Mouse (Mus musculus): ENCODE data around the gene Ccdc187. TPM values are rescaled to one million over a fixed set of nuclear protein-coding genes. Genes with fewer than 3 reads are reported as not detected.

Gene Ccdc187
- polyA plus RNA-seq, 1 experiment from 2014 or later: 0.21 TPM

DNA sequence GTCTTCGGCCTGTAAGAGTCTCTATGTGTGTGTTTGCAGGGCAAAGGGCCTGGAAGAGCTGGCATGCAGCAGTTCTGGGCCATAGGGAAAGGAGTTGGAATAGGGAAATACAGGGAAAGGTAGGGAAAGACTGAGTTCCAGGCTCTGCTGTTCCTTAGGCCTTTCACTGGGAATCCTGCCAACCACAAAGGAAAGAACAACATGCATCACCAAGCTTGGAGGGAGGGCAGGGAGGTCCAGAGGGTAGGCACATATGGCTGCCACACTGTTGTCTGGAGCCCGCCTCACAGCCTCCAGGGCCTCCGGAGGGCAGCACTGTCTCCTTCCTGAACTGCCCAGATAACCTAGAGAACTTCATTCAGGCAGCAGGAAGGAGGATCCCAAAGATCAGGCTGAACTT lies 70.4 kb downstream of the Ccdc187 start:
- Histone ChIP-seq H3K9ac (ENCODE audit: low read depth, low read length) (no peak overlapping the region), H3K4me2 (ENCODE audit: low read length) (no peak overlapping the region), H3K27ac (ENCODE audit: low read length) (no peak overlapping the region), H3K9me3 (replicated peaks; ENCODE audit: control insufficient read depth, low read length, poor library complexity, severe bottlenecking) (no peaks in the 10 kb centered on the region), H3K4me3 (ENCODE audit: low read depth, low read length) (no peak overlapping the region), H3K36me3 (ENCODE audit: control insufficient read depth, insufficient read depth, low read length) (peaks cover 35% of the 10 kb centered on the region), H3K4me1 (ENCODE audit: control insufficient read depth, insufficient read depth, low read length) (no peaks in the 10 kb centered on the region), H3K27me3 (ENCODE audit: control insufficient read depth, insufficient read depth, low read depth, low read length) (no peaks in the 10 kb centered on the region)
- ATAC-seq: no peak
- 88% methylated on average over 3 of the region's 3 CpGs for WGBS

DNA sequence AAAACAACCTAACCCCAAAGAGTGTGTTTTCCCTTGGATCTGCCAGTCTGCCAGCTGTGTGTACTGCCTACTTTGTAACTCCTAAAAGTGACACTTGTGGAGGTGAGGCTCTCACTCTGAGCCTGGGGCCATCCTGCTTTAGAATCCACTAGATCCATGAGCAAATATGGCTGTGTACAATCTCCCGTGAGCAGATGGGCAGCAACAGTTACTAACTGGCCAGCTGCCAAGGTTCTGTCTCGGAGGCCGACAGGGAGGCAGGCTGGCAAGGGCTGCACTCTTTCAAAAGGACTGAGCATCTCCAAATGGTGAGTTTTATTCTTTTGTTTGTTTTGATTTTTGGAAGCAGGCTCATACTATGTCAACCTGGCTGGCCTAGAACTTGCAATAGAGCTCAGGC lies 79.8 kb downstream of the Ccdc187 start:
- Histone ChIP-seq H3K9me3 (replicated peaks; ENCODE audit: control insufficient read depth, low read length, poor library complexity, severe bottlenecking) (no peaks in the 10 kb centered on the region), H3K4me3 (ENCODE audit: low read depth, low read length) (no peak overlapping the region), H3K4me2 (ENCODE audit: low read length) (no peak overlapping the region), H3K4me1 (ENCODE audit: control insufficient read depth, insufficient read depth, low read length) (no peaks in the 10 kb centered on the region), H3K36me3 (ENCODE audit: control insufficient read depth, insufficient read depth, low read length) (peaks cover 53% of the 10 kb centered on the region), H3K27ac (ENCODE audit: low read length) (no peak overlapping the region), H3K27me3 (ENCODE audit: control insufficient read depth, insufficient read depth, low read depth, low read length) (no peaks in the 10 kb centered on the region), H3K9ac (ENCODE audit: low read depth, low read length) (no peak overlapping the region)
- no peak for ATAC-seq
- WGBS: 25% methylated on average over 3 of the region's 3 CpGs

DNA sequence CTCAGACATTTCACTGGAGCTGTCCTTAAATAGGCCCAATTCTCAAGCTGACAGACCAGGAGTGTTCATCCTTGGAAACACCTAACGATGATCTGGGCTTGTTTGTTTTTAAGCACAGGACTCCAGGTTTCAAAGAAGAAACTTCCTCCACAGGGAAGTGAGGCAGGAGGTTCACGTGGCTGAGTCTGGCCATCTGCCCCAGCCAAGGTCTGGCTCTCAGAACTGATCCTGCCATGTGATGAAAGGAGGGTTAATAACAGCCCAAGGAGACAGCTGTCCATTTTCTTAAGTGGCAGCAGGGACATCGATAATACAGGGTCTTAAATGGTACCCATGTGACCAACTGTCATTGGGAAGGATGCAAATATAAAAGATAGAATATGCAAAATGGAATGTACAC lies 84.8 kb downstream of the Ccdc187 start:
- whole genome bisulfite sequencing: 60% methylated on average over 3 of the region's 3 CpGs
- H3K4me2 ChIP-seq (ENCODE audit: low read length): no peak overlapping the region
- H3K27me3 ChIP-seq (ENCODE audit: control insufficient read depth, insufficient read depth, low read depth, low read length): peaks cover 40% of the 10 kb centered on the region
- peaks cover 4% of the 10 kb centered on the region for H3K4me1 ChIP-seq (ENCODE audit: control insufficient read depth, insufficient read depth, low read length)
- no peak overlapping the region for H3K4me3 ChIP-seq (ENCODE audit: low read depth, low read length)
- H3K9ac ChIP-seq (ENCODE audit: low read depth, low read length): no peak overlapping the region
- no peak for ATAC-seq
- H3K9me3 ChIP-seq (replicated peaks; ENCODE audit: control insufficient read depth, low read length, poor library complexity, severe bottlenecking): no peaks in the 10 kb centered on the region
- H3K27ac ChIP-seq (ENCODE audit: low read length): no peak overlapping the region
- peaks cover 31% of the 10 kb centered on the region for H3K36me3 ChIP-seq (ENCODE audit: control insufficient read depth, insufficient read depth, low read length)

DNA sequence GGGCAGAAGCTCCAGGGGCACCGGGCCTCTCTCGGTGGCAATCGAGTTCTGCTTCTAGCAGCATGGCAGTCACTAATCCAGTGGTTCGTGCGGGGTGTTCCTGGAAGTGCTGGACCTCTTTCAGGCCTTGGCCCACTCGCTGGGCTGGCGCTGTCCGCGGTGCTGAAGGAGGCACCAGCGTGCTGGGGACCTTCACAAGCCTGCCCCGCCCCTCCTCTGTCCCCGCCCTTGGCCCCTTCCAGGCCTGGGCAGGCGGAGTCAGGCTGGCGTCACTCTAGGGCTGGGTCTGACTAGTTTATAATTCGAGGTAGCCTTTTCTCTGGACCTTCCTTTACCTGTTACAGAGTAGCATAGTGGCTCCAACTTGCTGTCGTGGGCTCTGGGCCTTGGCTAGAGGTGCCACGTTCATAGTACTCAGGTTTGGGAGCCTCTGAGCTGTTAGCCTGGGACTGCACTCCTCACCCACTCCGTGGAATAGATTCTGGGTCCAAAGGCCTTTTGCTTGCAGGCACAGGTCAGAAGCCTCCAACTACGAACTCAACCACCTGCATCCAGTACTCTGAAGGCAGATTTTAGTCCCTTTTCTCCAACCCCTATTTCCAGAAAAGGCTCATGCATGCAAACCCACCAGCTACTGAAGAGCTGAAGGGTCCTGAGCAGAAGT lies 86.1 kb downstream of the Ccdc187 start, which contains the start of gene Lhx3:
Lhx3 (minus strand) TSS at position 164 of the 664 bp plus-strand sequence.
- Histone ChIP-seq H3K4me3 (ENCODE audit: low read depth, low read length) (no peak within 1 kb of the TSS), H3K36me3 (ENCODE audit: control insufficient read depth, insufficient read depth, low read length) (peaks cover 22% of the 10 kb centered on the region), H3K4me1 (ENCODE audit: control insufficient read depth, insufficient read depth, low read length) (peaks cover 4% of the 10 kb centered on the region), H3K27me3 (ENCODE audit: control insufficient read depth, insufficient read depth, low read depth, low read length) (peaks cover 51% of the 10 kb centered on the region), H3K9me3 (replicated peaks; ENCODE audit: control insufficient read depth, low read length, poor library complexity, severe bottlenecking) (no peaks in the 10 kb centered on the region), H3K27ac (ENCODE audit: low read length) (no peak within 1 kb of the TSS), H3K4me2 (ENCODE audit: low read length) (no peak within 1 kb of the TSS), H3K9ac (ENCODE audit: low read depth, low read length) (no peak within 1 kb of the TSS)
- ATAC-seq: peak; percentile 47; the same call in 1 of the 2 replicates
- 9% methylated on average over 19 of the region's 19 CpGs for WGBS

DNA sequence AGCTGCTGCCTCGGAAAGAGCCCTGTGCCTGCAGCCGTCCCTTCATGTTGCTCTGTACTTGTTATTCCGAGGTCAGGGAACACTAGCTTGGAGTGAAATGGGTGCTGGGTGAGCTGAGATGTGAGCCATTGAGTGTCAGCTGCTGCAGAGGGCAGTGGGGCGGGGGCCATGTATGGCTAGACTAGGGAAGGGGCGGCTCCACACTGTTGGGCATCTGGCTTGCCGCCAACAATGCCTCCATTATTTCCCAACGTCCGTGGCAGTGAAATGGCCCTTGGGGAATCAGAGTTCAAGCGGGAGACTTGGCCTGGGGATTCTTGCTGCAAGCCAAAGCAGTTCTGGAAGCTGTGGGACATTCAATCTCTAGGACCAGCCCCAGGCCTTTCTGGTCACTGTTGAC lies 86.8 kb downstream of the Ccdc187 start:
- Histone ChIP-seq H3K9ac (ENCODE audit: low read depth, low read length) (no peak overlapping the region), H3K9me3 (replicated peaks; ENCODE audit: control insufficient read depth, low read length, poor library complexity, severe bottlenecking) (no peaks in the 10 kb centered on the region), H3K27me3 (ENCODE audit: control insufficient read depth, insufficient read depth, low read depth, low read length) (peaks cover 58% of the 10 kb centered on the region), H3K4me2 (ENCODE audit: low read length) (no peak overlapping the region), H3K27ac (ENCODE audit: low read length) (no peak overlapping the region), H3K4me3 (ENCODE audit: low read depth, low read length) (no peak overlapping the region), H3K36me3 (ENCODE audit: control insufficient read depth, insufficient read depth, low read length) (peaks cover 22% of the 10 kb centered on the region), H3K4me1 (ENCODE audit: control insufficient read depth, insufficient read depth, low read length) (peaks cover 9% of the 10 kb centered on the region)
- no peak for ATAC-seq
- WGBS: 8% methylated on average over 9 of the region's 9 CpGs

DNA sequence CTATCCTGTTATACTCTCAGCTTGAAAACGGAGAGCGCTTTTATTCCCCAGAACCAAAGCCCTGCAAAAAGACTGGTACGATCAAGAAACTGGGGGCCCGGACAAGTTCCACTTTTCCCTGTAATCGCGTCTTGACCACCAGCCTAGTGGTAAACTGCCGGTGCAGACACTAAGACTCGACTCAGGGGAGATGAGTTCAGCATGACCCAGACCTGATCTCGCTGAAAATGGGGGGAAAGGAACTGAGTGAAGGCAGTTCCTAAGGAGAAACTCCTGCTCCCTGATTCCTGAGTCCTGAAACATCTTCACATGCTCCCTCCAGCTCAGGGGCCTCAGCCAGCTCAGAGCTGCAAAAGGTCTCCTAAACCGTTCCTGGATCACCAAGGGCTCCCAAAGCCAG lies 88.6 kb downstream of the Ccdc187 start:
- Histone ChIP-seq H3K4me3 (ENCODE audit: low read depth, low read length) (no peak overlapping the region), H3K9ac (ENCODE audit: low read depth, low read length) (no peak overlapping the region), H3K4me2 (ENCODE audit: low read length) (no peak overlapping the region), H3K9me3 (replicated peaks; ENCODE audit: control insufficient read depth, low read length, poor library complexity, severe bottlenecking) (no peaks in the 10 kb centered on the region), H3K36me3 (ENCODE audit: control insufficient read depth, insufficient read depth, low read length) (peaks cover 7% of the 10 kb centered on the region), H3K4me1 (ENCODE audit: control insufficient read depth, insufficient read depth, low read length) (peaks cover 15% of the 10 kb centered on the region), H3K27ac (ENCODE audit: low read length) (no peak overlapping the region), H3K27me3 (ENCODE audit: control insufficient read depth, insufficient read depth, low read depth, low read length) (peaks cover 73% of the 10 kb centered on the region)
- 15% methylated on average over 10 of the region's 10 CpGs for WGBS
- no peak for ATAC-seq

DNA sequence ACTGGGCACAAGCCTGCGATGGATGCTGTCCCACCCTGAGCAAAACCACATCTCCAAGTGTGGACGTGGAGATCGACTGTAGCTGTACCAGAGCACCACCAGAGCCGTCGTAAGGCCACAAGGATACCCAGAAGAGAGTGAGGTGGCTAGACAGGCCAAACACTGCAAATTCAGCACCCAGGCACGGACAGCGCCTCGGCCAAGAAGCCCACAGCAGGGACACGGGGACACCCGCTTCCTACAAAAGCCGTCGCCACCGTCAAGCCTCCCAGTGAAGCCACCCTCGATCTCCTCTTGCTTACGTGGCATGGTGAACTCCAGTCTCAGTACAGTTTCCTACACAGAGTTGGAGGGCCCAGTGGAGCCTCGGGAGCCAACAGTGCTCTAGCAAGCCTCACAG lies 89.2 kb downstream of the Ccdc187 start:
- Histone ChIP-seq H3K9ac (ENCODE audit: low read depth, low read length) (no peak overlapping the region), H3K4me1 (ENCODE audit: control insufficient read depth, insufficient read depth, low read length) (peaks cover 15% of the 10 kb centered on the region), H3K27ac (ENCODE audit: low read length) (no peak overlapping the region), H3K9me3 (replicated peaks; ENCODE audit: control insufficient read depth, low read length, poor library complexity, severe bottlenecking) (no peaks in the 10 kb centered on the region), H3K27me3 (ENCODE audit: control insufficient read depth, insufficient read depth, low read depth, low read length) (peaks cover 79% of the 10 kb centered on the region), H3K4me2 (ENCODE audit: low read length) (no peak overlapping the region), H3K4me3 (ENCODE audit: low read depth, low read length) (no peak overlapping the region), H3K36me3 (ENCODE audit: control insufficient read depth, insufficient read depth, low read length) (peaks cover 1% of the 10 kb centered on the region; the same call in 1 of the 2 replicates)
- WGBS: 4% methylated on average over 16 of the region's 16 CpGs
- ATAC-seq: no peak

DNA sequence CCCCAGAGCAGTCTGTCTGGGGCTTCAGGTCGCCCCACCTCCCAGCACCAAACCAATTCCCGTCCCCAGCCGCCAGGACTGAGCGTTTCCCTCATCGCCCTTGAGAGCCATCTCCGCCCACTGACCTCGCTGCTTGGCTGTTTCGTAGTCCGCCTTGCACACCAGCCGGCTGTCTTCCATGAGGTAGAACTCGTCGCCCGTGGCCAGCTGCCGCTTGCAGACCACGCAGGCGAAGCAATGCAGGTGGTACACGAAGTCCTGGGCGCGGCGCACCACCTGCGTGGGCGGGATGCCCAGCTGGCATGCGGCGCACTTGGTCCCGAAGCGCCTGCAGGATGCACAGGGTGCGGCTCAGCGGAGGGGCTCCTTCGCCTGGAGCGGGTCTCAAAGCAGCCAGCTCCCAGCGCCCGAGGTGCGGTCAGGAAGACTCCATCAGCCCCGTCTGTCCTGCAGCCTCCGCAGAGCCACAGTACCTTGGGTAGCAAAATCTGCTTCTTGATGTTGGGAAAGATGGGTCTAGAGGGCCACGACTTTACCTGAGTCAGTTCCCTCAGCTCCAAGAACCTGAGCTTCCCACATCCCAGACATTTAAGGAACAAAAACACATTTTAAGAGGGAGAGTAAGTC lies 91.4 kb downstream of the Ccdc187 start:
- H3K4me3 ChIP-seq (ENCODE audit: low read depth, low read length): peak overlapping the region; percentile 30; the same call in 1 of the 2 replicates
- peaks cover 20% of the 10 kb centered on the region for H3K4me1 ChIP-seq (ENCODE audit: control insufficient read depth, insufficient read depth, low read length)
- no peaks in the 10 kb centered on the region for H3K9me3 ChIP-seq (replicated peaks; ENCODE audit: control insufficient read depth, low read length, poor library complexity, severe bottlenecking)
- 2% methylated on average over 36 of the region's 36 CpGs for WGBS
- peaks cover 94% of the 10 kb centered on the region for H3K27me3 ChIP-seq (ENCODE audit: control insufficient read depth, insufficient read depth, low read depth, low read length)
- peak overlapping the region; percentile 50 for H3K4me2 ChIP-seq (ENCODE audit: low read length)
- no peak overlapping the region for H3K9ac ChIP-seq (ENCODE audit: low read depth, low read length)
- no peak for ATAC-seq
- H3K27ac ChIP-seq (ENCODE audit: low read length): no peak overlapping the region
- no peaks in the 10 kb centered on the region for H3K36me3 ChIP-seq (ENCODE audit: control insufficient read depth, insufficient read depth, low read length)
